Mouse (Mus musculus): ENCODE data around the gene Olfr152.

Olfr152 gene

DNA sequence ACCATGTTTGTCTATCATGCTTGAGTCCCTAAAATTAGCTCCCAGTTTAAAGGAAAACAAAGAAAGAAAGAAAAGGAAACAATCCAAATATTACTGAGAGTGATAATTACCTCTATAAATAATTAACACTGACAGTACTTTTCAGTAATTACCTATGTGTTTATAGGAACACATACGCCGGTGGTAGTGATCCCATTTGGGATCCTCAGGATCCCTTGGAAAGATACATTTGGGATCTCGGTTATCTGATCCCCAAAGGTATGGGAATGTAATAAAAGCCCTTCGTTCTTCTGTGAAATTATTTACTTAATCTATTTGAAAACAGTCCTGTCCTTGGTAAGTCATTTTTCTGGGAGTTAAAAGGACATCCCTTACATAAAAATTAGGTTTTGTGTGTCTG is at the start of gene Olfr152:
TSS of gene Olfr152 (plus strand) at position 301 of the 400 bp plus-strand sequence.
- DNase-seq (ENCODE audit: low read depth, low spot score): no peak

DNA sequence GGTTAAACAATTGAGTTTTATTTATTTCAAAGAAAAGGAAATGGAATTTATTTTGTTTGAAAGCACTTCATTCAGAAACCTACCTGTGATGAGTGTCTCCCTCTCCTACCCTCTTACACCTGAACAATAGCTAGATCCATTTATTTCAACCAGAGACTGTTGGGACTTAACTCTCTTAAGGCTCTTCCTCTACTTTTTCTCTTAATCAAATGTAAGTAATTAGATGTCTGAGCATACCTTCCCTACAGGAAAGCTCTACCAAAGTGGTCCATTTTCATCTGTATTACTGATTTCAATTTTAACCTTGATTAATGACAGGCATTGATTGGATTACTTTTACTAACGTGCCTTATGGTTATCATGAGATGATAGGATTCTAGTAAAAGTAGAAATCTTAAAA is 39.4 kb upstream of the Olfr152 start, which contains the start of gene Olfr1138:
TSS of gene Olfr1138 (minus strand) at position 101 of the 400 bp plus-strand sequence.
- DNase-seq (ENCODE audit: low read depth, low spot score): no peak

DNA sequence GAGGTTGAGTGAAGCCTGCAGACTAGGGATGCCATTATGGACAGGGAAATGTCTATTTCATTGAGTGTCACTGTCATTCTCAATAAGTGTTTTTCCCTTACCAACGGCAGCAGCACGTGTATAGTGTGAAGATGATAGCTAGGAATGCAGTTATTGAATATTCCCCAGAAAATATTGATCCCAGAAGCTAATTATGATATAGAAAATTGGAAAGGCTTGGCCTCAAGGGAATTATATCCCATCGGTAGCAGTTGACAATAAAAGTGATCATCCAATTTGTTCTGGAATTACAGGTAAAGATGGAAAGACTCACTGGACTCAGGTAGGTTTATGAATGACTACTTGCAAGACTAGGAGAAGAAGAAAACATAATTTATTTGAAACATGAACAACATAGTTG is 35.8 kb upstream of the Olfr152 start, which contains the start of gene Olfr1140:
TSS of gene Olfr1140 (plus strand) at position 301 of the 400 bp plus-strand sequence.
- no peak for DNase-seq (ENCODE audit: low read depth, low spot score)

DNA sequence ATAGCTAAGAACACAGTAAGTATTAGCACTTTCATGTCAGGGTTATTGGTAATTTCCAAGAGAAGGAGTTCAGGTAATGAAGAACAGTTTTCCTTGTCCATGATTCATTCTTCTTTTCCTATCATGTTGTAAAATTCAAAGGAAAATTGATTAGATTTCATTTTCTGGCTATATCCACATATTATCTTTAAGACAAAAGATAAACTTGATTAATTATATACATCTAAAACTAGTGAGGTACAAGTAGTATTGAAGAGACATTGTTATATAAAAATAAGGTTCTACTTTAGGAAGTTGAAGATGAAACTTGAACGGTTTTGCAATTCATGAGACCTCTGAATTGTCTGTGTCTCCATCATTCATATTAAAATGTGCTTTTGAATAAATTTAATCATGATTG is 25.4 kb upstream of the Olfr152 start, which contains the start of gene Olfr1141:
TSS of gene Olfr1141 (minus strand) at position 101 of the 400 bp plus-strand sequence.
- DNase-seq (ENCODE audit: low read depth, low spot score): no peak

DNA sequence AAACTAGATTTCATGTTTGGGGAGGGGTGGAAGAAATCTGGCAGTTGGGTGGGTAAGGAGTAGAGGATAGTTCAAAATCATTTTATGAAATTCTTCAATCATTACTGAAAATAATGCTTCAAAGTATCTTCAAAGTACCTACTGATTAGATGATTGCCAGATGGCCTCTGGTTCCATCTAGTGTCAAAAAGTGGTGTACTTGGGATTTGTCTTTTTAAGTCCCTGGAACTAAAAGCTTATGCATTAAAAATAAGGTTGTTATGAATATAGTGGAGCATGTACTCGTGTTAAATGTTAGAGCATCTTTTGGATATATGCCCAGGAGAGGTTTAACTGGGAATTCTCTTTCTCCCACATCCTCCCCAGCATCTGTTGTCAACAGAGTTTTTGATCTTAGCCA is 3.1 kb upstream of the Olfr152 start:
- peak; percentile 43 for DNase-seq (ENCODE audit: low read depth, low spot score)

DNA sequence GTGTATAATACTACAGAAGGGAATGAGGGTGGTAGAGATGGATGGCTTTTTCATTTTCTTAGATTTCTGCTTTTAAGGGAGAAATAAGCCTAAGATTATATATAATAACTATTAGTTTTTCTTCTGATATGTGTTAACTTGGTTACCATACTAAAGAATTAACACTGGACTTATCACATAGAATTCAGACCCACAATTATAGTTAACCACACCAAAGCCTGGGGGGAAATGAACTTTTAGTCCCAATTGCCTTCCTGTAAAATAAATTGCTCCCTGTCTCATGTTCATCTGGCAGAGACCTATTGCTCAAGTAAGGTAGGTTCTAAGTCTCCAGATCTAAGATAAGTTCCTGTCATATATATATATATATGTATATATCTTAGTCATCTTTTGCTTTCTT is 21.0 kb downstream of the Olfr152 start, which contains the start of gene Olfr1143:
TSS of gene Olfr1143 (plus strand) at position 301 of the 400 bp plus-strand sequence.
- no peak for DNase-seq (ENCODE audit: low read depth, low spot score)

DNA sequence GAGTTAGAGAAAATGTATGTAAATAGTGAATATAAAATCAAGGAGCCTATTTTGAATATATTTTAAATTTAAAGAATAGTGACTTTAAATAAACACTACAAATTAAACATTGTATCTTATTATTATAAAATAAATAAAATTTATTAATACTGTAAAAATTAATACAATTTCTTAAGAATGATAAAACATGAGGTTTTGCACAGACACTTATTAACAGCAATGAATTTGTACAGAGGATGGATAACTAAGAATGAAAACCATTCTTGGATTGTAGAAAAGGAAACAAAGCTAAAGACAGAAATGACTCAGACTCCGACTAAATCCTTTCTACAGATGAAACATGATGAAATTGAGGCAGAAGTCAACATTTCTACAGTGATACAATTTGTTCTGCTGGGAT is 30.2 kb downstream of the Olfr152 start, which contains the start of gene Olfr1145:
TSS of gene Olfr1145 (plus strand) at position 301 of the 400 bp plus-strand sequence.
- DNase-seq (ENCODE audit: low read depth, low spot score): no peak

DNA sequence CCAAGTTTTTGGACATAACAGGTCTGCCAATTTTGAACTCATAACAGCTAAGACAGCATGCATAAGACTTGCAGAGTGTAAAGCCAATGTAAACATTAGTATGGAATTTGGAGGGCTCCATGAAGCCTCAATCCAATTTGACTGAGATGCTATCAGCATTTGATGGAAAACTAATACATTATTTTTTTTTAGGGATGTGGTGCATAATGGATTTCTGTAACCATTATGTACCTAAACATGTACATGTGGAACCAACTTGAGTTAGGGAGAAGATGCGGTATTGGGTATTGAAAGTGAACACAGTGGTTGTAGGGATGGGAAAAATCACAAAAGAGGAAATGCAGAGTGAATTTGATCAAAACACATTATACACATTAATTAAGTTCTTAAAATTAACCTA is 51.0 kb downstream of the Olfr152 start, which contains the start of gene Olfr1148:
TSS of gene Olfr1148 (plus strand) at position 301 of the 400 bp plus-strand sequence.
- no peak for DNase-seq (ENCODE audit: low read depth, low spot score)
